Mouse (Mus musculus): Measurements from ENCODE around the gene Nubpl.

The Nubpl gene

GRCm38 (mm10) chr12:52335142-52335765 is 237.7 kb downstream of the Nubpl start:
- DNase-seq (ENCODE audit: low spot score in 2 of 2), result no peak

DNA sequence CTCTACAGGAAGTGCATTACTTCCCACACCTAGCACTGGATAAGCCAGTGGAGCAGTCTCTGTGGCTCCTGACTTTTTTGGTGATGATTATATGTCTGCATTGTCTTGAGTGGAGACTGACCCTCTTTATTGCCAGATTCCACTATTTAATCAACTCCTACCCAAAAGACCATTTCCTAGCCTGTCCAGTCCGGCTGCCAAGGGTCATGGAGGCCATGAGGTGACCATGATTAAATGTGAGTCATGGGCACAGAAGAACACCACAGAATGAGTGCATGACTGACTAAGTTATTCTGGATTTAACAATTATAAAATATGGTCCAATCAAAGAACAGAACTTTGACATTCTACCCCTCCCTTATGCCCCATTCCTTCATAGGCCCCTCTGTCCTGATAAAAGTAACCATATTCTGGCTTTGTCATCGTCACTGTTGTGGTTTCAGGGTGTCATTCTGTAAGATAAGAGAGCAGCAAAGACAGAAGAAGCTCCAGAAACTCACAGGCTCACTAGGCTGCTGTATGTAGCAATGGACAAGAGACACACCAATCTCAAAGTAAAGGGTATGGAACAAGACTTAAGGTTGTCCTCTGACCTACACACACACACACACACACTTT is 240.7 kb downstream of the Nubpl start:
- no peak for DNase-seq (ENCODE audit: low spot score in 2 of 2)

- no peak for DNase-seq (ENCODE audit: low spot score in 2 of 2)
Measured at GRCm38 (mm10) chr12:52346611-52347010, 249.1 kb downstream of the Nubpl start.

DNA sequence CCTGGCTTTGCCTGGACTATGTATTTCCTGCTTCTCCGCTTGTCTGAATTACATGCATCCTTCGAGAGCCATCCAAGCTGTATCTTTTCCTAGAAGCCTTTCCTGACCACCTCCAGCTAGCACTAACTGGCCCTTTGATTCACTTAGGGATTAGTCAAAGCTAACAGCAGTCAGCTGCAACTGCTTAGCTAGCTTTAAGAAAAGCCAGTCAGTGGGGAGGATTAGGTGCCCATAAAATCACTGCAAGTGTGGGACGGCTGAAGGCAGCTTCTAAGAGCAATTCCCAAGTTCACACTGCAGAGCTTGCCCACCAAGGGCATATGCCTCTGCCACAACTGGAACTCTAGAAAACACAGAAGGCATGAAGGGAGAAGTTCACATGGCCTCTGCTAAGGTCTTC is 252.7 kb downstream of the Nubpl start:
- DNase-seq (ENCODE audit: low spot score in 2 of 2), result no peak

- no peak for DNase-seq (ENCODE audit: low spot score in 2 of 2)
Measured at GRCm38 (mm10) chr12:52359484-52359883, 261.9 kb downstream of the Nubpl start.

DNA sequence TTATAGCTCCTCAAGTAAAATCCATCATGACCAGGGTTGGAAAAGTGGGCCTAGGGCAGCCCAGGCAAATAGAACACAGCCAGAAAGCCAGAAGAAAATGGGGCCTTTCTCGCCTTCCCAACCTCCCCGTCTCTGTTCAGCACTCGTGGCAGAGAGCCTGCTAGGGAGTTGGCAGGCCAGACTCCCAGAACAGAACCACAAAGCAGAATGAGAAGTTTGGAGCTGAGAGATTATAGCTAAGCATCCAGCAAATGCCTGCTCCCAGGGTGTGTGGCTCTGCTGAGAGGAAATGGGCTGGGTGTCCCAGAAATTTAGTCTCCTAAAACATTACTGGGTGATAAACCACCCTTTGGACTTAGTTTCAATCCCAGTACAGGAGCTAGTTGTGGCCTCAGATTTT is 262.6 kb downstream of the Nubpl start:
- no peak for DNase-seq (ENCODE audit: low spot score in 2 of 2)

GRCm38 (mm10) chr12:52361198-52361597 is 263.7 kb downstream of the Nubpl start:
- DNase-seq (ENCODE audit: low spot score in 2 of 2), result no peak
